Mouse (Mus musculus): ENCODE results near the gene Gm4969. TPM values are rescaled to one million over a fixed set of nuclear protein-coding genes. Genes with fewer than 3 reads are reported as not detected.

The Gm4969 gene
- total RNA-seq, 2 experiments from 2014 or later, result 0.05 to 0.71 TPM

DNA sequence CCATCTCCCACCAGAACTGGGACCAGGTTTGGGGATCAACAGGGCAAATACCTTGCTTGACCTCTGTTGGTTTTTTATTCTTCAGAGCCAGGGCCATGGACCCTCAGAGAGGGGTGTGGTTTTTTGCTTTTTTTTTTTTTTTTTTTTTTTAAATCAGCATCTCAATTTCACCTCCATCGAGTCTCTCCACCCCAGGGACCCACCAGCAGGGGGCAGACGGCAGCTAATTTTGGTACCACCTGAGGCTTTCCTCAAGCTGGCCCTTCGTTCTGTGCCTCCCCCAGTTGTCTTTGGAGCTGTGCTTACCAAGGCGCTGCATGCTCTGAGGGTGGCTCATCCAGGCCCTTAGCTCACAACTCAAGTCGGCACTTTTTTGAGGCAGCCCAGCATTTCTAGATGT lies 19.2 kb upstream of the Gm4969 start:
- ATAC-seq (replicated peaks; ENCODE audit: poor library complexity, severe bottlenecking), result peak; percentile 53

DNA sequence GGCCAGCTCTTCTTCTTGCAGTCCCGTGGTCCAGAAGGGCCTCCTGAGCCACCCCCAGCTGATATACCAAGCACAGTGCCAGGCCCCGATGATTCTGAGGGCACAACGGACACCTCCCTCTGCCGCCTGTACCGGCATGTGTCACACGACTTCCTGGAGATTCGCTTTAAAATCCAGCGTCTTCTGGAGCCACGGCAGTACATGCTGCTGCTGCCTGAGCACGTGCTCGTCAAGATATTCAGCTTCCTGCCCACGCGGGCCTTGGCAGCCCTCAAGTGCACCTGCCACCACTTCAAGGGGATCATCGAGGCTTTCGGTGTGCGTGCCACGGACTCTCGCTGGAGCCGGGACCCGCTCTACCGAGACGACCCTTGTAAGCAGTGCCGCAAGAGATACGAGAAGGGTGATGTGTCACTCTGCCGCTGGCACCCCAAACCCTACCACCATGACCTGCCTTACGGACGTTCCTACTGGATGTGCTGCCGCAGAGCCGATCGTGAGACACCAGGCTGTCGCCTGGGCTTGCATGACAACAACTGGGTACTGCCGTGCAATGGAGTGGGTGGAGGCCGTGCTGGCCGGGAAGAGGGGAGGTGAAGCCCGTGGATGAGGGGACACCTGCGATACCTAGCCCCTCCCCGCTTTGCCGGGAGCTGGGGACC lies 18.6 kb upstream of the Gm4969 start:
- ATAC-seq (replicated peaks; ENCODE audit: poor library complexity, severe bottlenecking), result no peak

DNA sequence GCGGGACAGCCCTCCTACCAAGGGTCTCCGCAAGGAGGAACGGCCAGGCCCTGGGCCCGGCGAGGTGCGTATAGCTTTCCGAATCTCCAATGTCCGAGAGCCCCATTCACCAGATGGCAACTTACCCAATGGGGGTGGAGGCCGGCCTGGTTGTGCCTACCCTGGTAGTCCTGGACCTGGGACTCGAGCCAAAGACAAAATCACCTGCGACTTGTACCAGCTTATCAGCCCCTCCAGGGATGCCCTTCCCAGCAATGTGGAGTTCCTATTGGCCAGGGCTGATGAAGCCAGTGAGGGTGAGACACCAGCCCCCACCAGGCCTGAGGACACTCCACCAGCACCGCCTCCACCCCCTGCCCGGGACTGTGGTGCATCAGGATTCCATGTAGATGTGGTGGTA lies 18.0 kb upstream of the Gm4969 start:
- no peak for ATAC-seq (replicated peaks; ENCODE audit: poor library complexity, severe bottlenecking)

DNA sequence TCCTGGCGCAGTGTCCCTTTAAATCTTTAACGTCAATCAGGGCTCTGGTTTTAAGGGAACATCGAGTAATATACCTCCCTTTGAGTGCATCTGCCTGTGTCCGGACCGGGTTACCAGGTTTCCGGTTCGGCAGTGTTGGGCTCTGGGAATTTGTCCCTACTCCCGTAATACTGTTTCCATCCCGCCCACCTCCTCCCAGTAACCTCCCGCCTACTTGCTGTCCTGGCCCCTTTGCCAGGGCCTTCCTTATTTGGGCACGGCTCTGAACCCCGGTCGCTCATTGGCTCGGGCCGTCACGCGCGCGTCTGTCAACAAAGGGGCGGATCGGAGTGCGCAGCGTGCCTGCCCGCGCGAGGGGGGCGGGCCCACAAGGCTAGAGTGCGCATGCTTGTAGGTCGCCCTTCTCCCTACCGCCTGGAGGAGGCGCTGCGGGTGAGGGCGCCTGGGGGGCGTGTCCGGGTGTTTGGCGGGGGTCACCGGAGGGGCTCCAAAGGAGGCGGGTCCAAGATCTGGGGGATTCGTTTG lies 13.2 kb upstream of the Gm4969 start:
- peak; percentile 98 for ATAC-seq (replicated peaks; ENCODE audit: poor library complexity, severe bottlenecking)

DNA sequence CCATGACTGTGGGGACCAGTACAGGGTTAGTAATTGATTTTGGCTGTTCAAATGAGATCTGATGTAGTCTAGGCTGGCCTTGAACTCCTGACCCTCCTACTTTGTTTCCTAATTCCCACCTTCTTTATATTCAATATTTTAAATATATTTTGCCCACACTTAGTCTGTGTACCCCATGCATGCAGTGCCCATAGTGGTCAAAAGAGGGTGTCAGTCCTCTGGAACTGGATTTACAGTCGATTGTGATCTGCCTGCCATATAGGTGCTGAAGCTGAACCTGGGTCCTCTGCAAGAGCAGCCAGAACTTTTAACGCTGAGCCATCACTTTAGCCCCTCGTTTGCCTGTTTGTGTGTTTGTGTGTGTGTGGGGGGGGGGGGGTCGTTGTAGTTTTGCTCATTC lies 12.5 kb upstream of the Gm4969 start:
- peak; percentile 15; the same call in 1 of the 2 replicates for ATAC-seq (replicated peaks; ENCODE audit: poor library complexity, severe bottlenecking)

DNA sequence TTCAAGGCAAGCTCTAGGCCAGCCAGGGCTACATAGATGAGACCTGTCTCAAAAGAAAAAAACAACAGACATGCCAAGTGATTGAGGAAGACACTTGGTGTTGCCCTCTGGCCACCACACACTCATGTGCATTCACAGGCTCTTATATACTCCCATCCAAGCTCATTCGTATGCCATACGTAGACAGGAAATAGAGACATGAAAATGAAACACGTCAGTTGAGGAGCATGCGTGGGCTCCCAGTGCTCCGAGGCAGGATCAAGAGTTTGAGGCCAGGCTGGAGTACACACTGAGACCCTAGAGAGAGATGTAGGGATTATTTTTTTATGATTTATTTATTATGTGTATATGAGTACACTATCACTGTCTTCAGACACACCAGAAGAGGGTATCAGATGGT lies 11.2 kb upstream of the Gm4969 start:
- ATAC-seq (replicated peaks; ENCODE audit: poor library complexity, severe bottlenecking), result no peak

DNA sequence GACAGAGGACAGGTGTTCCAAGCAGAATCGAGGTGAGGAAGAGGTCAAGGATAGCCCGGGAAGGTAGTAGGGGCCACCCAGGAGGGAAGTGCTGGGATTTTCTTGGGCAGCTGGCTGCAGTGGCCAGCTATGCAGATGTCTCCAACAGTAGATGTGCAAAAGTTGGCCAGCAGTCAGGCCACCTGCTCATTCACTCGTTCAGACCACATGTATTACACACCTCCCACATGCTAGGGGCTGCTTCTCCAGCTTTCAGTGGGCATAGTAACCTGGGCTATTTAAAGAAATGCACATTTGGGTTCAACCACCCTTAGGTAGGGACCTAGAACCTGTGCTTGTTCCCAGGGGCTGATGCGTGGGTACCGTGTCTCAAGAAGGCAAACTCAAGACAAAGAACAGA lies 9.6 kb upstream of the Gm4969 start:
- ATAC-seq (replicated peaks; ENCODE audit: poor library complexity, severe bottlenecking), result no peak

DNA sequence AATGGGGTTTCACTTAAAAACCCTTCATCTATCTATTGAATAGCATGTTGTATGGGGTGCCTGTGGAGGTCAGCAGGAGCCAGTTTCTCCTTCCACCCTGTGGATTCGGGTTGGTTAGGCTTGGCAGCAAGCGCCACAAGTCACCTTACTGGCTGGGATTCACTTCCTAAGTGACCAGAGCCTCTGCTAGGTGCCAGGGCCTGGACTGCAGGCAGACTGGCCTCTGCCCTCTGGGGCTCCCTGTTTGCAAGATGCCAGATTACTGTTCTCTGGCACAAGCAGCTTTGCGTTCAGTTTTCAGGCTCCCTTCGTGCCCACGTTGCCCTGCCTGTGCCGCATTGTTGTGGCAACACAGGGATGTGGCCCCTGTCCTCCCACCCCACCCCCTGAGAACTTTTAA lies 6.5 kb upstream of the Gm4969 start:
- ATAC-seq (replicated peaks; ENCODE audit: poor library complexity, severe bottlenecking), result no peak

DNA sequence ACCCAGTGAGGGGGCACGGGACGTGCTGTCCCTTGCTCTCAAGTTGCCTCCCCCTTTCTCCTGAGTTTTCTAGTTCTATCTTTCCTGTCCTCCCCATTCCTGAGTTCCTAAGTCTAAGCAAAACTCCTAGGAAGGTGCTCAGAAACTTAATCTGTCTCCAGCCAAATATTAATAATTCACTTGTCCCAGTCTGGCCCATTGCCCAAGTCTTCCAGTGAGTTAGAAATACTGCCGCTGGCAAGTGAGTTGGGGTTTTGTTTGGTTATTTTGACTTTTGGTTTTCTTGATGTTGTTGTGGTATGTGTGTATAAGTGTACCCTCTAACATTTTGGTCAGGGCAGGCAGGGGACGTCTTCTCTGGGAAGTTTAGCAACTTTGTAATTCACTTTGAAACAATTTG lies 3.5 kb upstream of the Gm4969 start:
- no peak for ATAC-seq (replicated peaks; ENCODE audit: poor library complexity, severe bottlenecking)

DNA sequence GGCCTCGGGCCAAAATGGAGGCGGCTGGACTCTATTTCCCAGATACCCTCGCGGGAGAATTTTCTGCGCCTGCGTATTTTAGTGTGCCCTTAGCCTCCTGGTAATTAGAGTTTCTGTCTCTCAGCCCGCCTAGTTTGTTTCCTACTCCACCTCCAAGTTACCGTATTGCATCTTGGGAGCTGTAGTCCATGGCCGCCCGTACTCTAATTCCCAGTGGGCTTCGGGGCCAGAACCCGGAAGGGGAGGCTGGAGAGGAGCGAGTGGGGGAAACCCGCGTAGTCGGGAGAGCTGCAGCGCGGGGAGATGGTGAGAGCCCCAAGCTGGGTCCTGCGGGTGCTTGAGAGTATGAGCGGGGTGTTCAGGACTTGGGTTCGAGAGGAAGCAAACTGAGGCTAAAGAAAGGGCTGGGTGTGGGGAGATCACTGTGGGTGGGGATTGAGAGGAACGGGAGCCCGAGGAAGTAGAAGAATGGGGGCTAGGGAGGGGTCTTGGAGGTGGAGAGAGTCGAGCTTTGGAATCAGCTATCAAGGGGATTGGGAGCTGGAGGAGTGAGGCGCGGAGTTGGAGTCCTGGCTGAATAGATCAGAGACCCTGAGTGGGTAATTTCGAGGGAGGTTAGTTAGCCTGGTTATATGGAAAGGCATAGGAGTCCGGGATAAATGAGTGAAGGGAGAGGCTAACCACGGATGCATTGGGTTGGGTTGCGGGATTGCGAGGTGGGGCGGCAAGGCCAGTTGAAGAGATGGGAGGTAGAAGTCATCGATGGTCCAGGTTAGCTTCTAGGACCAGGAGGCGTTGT lies 1.7 kb upstream of the Gm4969 start, which contains the start of gene Fbxo46:
TSS of gene Fbxo46 (plus strand) at position 229 of the 799 bp plus-strand sequence.
- peak; percentile 99 for ATAC-seq (replicated peaks; ENCODE audit: poor library complexity, severe bottlenecking)

DNA sequence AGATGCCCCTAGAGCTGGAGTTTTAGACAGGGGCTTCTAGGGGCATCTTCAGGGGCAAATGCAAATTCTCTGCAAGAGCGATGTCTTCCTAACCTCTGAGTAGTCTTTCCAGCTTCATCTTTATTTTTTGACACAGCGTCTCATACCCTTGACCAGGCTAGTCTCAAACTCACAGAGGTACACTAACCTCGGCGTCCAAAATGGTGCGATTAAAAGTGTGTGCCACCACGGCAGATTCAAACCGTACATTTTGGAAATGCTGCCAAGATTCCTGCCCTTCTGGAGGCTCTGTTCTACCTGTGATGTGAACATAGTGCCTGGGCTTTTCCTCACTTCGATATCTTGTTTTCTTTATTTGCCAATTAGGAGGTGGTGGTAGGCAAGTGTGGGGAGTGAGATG lies 915 bp upstream of the Gm4969 start:
- no peak for ATAC-seq (replicated peaks; ENCODE audit: poor library complexity, severe bottlenecking)

DNA sequence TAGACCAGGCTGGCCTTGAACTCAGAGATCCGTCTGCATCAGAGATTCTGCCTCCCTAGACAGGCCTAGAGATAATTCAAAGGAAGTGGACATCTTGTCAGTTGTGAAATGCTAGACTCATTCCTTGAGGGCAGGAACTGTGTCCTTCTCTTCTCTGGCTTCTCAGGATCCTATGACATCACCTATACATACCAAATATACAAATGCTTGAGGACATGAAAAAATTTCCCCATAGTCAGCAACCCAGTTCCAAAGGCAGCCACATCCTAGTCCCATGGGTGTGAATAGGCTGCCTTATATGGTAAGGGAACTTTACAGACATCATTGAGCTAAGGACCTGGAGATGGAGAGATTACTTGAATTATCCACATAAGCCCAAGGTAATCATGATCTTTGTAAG lies 8.6 kb downstream of the Gm4969 start:
- no peak; the same call in 1 of the 2 replicates for ATAC-seq (replicated peaks; ENCODE audit: poor library complexity, severe bottlenecking)

DNA sequence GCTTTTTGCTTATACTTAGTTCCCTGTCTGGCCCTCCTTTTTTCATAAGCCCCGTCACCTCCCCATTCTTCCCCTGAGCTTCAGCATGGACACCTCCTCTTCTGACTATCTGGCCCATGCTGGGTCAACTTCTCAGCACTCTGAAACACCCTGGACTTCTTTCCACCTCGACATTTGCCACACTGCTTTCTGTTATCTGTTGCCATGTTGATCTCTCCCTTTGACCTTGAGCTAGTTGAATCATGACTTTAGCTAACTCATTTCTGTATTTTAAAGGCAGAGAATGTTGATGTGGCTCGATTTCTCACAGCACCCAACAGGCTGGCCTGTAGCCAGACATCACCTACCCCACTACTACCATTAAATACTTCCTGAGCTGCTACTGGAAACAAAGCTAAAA lies 10.7 kb downstream of the Gm4969 start:
- ATAC-seq (replicated peaks; ENCODE audit: poor library complexity, severe bottlenecking), result no peak

DNA sequence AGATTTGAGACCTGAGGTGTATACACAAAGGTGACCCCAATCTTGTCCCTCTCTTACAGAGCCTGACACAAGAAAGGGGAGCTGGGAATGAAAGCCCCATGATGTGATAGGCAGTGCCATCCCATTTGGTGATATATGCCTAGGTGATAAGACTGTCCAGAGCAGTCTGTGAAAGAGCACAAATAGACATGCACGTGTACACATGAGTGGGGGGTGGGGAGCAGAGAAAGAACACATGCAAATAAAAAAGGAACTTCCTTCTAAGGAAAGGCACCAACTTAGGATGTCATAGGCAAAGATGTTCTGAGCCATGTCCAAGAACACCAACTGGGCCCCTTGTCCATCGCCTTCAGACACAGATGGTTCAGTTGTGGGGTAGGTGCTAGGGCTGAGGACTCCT lies 13.7 kb downstream of the Gm4969 start:
- no peak for ATAC-seq (replicated peaks; ENCODE audit: poor library complexity, severe bottlenecking)

DNA sequence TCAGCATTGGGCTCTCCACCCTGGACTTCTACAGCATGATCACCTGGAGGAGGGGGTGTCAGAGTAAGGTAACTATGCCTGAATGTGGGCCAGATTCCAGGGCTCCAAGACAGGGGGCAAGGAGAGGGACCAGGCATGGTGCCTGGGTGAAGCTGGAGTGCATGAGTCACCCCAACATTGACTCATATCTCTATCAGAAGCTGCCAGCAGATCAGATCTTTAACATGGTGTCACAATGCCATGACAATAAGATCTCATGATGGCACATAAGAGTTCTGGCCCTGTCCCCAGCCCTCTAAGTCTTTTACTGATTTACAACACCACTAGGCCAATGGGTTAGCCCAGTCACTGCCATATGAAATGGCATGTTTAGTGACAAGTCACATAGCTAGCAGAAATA lies 14.4 kb downstream of the Gm4969 start:
- peak; percentile 40; the same call in 1 of the 2 replicates for ATAC-seq (replicated peaks; ENCODE audit: poor library complexity, severe bottlenecking)

DNA sequence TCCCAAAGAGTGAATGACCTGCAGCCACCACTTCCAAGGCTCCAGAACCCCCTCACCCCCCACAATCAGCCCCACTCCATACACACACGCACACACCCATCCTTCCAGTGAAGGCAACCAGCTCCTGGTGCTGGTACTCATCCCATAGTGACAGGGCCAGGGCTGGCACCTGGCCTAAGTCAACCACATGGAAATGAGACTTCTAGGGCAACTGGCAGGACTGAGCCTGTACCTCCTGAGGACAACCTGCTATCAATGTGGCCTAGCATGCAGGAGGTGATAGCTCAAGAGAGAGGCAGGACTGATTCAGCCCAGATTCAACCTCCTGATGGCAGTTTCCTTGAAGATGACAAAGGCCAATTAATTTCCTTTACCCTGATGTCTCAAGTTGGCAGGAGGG lies 17.9 kb downstream of the Gm4969 start:
- no peak for ATAC-seq (replicated peaks; ENCODE audit: poor library complexity, severe bottlenecking)

DNA sequence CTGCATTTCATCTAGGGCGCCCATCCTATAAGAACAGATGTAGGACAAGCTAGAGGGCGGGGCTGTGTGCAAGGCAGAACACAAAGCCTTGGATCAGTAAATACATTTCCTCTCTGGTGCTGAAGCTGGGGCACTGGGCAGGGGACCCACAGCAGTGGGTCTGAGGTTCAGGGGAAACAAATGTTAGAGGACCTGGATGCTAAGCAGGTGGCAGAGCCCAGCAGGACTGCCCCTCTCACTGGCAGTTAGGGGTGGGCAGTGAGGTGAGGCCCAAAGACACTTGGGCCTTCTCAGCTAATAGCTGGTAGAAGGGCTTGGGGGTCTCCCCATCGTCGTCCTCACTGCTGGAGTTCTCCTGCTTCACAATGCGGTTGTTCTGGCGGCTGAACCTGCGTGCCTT lies 19.4 kb downstream of the Gm4969 start:
- ATAC-seq (replicated peaks; ENCODE audit: poor library complexity, severe bottlenecking), result no peak

DNA sequence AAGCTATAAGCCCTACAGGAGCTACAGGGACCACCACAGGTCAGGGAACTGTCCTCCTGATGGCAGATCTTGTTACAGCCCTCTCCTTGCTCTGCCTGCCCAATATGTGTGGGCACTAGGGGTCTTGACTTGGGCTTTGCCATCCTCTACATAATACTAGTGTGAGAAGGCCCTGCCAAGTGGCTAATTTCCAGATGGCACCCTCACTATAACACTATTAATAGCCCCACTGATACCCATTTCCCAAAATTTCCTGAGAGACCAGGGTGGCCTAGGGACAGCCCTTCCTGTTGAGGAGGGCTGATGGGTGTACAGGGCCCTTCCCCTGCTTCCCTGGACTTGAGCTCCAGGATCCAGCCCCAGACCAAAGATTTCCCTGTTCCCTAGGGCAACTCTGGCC lies 20.3 kb downstream of the Gm4969 start:
- no peak for ATAC-seq (replicated peaks; ENCODE audit: poor library complexity, severe bottlenecking)

DNA sequence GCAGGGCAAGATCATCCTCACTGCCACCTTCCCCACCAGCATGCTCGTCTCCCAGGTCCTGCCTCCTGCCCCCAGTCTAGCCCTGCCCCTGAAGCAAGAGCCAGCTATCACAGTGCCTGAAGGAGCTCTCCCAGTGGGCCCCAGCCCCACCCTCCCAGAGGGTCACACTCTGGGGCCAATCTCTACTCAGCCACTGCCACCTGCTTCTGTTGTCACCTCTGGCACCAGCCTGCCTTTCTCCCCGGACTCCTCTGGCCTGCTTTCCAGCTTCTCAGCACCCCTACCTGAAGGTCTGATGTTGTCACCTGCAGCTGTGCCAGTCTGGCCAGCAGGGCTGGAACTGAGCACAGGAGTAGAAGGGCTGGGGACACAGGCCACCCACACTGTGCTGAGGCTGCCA lies 21.0 kb downstream of the Gm4969 start:
- no peak for ATAC-seq (replicated peaks; ENCODE audit: poor library complexity, severe bottlenecking)

DNA sequence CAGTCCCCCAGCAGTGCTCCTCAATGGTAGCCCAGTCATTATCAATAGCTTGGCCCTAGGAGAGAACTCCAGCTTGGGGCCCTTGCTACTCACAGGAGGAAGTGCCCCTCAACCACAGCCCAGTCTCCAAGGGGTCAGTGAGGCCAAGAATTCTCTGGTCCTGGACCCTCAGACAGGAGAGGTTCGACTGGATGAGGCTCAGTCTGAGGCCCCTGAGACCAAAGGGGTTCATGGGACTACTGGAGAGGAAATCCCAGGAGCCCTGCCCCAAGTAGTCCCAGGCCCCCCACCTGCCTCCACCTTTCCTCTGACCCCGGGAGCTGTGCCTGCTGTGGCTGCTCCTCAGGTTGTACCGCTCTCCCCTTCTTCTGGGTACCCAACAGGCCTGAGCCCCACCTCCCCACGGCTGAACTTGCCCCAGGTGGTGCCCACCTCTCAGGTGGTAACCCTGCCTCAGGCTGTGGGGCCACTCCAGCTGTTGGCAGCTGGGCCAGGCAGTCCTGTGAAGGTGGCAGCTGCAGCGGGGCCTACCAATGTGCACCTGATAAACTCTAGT lies 21.7 kb downstream of the Gm4969 start:
- no peak for ATAC-seq (replicated peaks; ENCODE audit: poor library complexity, severe bottlenecking)

DNA sequence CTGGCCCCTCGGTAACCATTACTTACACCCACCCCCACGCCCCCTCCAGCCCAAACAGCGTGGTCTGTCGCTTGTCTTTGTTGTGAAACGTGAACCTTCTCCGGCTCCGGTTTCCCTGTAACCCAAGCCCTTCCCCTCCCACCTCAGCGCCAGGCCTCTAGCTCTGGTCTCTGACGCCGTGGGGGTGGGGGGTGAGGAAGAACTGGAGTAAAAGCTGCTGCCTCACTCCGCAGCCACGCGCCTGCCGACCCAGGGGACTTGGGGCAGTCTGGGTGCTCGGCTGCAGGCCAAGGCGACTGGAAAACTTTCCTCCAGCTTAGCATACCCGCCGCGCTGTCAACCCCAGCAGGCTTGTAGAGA lies 22.4 kb downstream of the Gm4969 start:
- peak; percentile 28; the same call in 1 of the 2 replicates for ATAC-seq (replicated peaks; ENCODE audit: poor library complexity, severe bottlenecking)
